Mouse (Mus musculus): ENCODE measurements at regions not wholly inside any gene's neighbourhood (a gene's known extent, or its start where the extent isn't known, plus 50 kb on each side); places are given as distances from the start of the nearest gene placed in this dataset.

DNA sequence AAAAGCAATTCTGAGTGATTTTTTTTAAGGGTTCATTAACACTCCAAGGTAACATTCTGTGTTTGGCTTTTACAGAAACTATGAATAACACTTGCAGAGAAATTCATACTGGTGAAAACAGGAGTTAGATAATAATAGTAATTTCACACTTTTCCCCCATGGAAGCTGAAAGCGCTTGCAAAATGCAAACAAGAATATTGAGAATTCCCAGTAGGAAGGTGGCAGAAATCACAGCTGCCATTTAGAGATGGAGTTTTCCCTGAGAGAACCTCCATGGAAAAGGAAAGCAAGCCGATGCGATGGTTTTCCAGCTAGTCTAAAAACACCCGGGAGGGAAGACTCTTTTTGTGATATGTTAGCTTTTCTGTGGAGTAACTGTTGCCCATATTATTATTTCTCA is 174.1 kb upstream of the App start:
- DNase-seq = no peak

DNA sequence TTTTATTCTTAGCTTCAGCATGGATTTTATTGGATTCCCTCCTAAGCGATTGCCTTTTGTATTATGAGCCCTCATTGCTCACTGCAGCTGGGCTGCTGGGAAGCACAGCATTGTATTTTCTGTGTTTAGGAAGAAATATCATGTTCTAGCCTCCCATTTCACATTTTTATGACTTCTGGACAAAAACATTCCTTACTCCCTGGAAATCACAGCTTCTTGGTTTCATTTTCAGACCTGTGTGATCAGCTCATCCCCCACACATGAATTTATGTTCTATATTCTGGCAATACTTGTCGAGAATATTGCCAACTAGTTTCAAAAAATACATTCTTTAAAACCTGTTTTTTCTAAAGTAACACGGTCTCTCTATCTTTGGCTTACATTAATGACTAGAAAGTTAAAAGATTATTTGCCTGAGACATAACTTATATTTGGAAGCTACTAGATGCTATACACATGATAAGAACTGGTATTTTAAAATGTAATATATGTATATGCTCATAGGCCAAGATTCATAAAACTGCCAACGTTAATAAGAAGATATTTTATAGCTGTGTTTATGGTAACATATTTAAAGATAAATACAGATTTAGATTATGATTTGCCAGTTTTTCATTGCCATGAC is 163.0 kb upstream of the App start:
- DNase-seq = no peak

DNA sequence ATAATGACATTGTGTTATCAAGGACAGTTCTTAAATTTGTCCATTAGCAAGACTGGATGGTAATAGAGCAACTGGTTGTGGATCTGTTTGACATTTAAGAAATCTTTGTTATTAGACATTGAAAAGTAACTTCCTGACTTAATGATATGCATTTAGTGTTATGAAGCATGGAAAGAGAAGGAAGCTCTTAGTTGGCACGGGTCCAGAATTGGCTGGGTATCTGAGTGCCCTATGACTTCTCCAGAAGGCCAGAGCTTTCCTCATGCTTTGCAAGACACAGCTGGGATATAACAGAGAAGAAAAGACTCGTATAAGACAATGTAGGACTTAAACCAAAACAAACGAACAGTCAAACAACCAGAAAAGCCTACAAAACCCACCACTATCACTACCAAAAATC is 160.0 kb upstream of the App start:
- peak; percentile 20 for DNase-seq

DNA sequence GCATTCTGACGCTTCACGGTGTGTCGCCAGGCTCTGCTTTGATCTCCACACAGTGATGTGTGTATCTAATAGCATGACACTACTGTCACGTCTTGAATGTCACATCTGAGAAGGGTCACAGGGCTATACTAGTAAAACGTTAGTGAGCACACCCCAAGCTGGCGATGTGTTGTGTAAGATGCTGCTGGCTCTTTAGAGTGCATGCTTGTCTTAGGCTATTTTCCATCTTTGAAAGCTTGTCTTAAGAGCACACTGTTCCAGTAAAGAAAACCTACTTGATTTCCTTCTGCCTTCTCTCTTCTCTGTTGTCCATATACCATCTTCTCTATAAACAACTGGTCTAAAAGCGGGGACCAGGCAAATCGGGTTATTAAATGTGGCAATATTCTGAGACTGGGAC is 138.5 kb upstream of the App start:
- no peak for DNase-seq

DNA sequence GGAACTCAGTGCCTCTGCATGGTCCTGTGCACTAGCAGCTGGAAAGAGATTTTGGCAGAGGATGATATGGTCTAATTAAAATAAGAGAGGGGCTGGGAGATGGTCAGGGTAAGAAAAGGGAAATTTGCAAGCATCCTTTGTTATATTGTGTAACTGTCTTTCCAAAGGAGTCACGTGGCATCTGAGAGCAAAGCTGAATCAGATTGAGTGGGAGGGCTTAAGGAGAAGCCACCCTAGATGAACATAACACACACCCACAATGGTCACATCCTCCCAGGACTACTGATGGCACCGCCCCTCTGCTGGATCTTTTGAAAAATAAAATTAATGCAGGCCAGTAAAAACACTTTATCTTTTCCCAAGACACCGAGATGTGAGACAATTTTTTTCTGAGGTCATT is 135.9 kb upstream of the App start:
- no peak for DNase-seq

DNA sequence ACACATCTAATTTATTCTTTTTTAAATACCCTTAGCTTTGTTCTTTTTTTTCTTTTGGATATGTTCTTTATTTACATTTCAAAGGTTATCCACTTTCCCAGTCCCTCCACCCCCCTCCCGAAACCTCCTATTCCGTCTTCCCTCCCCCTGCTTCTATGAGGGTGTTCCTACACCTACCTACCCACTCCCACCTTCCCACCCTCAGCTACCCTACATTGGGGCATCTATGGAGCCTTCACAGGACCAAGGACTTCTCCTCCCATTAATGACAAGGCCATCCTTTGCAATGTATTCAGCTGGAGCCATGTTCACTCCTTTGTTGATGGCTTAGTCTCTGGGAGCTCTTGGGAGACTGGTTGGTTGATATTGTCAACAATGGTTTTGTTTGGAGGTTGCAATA is 134.9 kb upstream of the App start:
- DNase-seq = no peak

DNA sequence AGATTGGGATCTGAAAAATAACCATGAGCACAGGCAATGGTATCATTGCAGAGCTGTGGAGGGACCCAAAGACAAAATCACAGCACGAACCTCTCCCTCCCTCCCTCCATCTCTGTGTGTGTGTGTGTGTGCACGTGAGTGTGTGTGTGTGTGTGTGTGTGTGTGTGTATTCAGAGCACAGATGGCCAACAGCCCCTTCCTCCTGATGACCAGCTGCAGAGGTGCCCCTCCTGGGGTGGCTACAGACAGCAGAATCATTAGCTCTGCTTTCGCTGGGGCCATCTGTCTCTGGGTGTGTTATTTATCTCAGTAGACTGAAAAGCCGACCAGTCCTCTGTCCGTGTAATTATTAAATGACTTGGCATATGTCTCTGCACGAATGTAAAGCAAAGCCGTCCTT is 134.4 kb upstream of the App start:
- no peak for DNase-seq

DNA sequence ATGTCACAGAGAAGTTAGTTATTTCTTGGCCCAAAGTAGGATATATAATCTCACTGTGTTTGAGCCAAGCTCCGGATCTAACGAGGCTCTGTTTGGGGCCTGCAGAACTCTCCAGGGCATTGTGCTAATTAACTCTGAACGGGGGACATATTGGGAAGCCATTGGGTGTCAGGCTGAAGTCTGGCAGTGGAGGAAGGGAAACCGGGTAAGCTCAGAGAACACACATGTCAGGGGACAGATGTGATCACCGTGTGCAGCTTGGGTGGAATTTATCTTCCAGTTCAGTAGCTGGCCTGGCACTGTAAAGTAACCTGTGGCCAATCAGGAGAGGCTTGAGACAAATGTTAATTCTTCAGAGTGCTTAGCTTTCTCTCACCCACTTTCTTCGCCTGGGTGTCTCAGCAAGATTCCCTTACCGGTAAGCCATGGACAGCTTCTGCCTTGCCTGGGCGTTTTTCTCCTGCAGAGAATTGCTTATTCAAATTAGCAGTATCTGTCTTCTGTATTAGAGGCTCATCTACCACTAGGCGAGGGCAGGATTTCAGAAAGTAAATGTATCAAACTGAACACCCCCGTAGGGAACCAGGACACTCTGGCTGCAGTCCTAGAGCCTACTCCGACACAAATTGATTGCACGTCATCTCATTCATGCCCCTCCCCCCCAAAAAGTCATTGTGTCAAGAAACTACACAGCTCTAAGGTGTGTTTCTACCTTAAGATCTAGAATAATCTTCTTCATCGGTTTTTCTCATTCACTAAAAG is 126.7 kb upstream of the App start:
- no peak for DNase-seq

DNA sequence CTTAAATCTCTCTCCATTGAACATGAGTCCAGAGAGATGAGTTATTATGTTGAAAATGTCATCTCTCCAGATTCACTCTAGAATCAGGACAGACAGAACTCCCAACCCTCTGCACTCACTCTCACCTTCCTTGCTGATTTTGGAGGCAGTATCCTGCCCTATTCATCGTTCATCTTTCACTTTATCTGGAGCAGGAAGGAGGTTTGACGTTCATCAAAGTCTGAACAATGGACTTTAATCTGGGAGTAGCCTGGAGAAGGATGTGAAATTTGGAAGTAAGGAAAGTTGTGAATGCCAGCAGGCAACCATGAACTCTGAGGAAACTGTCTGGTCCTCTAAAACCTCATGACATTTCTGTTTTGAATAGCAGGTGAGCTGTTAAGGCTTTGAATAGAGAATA is 125.0 kb upstream of the App start:
- no peak for DNase-seq

DNA sequence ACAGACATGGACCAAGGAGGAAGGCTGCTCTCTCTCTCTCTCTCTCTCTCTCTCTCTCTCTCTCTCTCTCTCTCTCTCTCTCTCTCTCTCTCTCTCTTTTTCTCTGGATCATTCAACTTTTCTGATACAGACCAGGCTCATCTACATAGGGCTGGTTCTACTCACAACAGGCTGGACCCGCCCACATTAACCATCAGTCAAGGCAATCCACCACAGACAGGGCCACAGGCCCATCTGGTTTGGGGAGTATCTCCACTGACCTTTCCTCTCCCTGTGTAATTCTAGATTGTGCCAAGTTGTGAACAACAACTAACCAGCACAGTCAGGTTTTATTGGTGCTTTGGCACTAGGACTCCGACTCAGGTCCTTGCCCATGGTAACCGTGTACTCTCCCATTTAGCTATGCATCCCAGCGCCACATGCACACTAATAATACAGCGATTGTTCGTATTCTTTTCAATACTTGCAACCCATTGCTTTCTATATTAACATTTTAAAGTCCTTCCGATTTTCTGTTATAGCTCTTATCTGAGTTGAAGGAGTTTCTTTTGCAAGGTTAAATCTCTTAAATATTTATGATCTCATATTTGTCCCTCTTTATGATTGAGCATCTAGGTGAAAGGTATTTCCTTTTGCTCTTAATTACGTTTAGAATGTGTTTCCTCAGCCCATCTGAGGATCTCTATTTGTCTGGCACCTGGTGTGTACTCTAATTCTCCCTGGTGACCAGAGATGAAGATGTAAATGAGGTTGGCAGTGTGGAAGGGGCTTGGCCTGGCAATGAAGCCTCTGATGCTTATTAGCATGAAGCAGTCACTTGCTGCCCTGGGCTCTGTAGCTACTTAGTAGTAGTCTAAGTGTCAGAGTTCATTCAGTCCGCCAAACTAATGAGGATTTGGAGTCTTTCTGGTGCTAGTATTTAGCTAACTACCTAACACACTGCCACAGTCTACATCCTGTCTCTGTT is 117.7 kb upstream of the App start:
- DNase-seq = no peak

DNA sequence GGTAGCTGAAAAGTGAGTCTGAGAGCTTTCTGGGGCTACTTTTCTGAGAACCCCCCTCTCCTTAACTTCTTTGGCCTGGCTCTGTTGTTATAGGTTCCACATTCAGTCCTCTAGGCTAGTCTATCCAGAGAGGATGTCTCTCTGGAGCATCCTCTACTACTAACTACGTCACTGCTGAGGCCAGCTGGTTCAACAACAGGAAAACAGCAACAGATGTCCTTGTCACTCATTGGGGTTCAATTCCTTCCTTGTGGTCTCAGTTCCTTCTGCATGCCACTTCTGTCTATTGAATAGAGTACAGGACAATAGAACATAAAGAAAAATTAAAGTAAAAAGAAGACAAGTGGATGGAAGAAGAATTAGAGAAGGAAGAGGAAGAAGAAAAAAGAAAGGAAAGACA is 104.3 kb upstream of the App start:
- DNase-seq = no peak

DNA sequence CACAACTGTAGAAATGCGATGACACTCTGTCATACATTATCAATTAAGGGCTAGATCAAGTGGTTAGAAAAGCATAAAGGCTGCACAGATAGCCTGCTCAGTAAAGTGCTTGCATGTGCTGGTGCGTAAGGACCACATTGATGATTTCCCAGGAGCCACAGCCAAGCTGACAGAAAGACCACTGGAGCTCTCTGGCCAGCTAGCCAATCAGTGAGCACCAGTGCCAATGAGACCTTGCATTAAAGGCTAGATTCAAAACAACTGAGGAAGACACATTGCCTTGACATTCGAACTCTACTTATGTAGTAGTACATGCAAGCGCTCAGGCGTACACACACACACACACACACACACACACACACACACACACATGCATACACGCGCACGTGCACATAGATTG is 96.1 kb upstream of the App start:
- DNase-seq = no peak

DNA sequence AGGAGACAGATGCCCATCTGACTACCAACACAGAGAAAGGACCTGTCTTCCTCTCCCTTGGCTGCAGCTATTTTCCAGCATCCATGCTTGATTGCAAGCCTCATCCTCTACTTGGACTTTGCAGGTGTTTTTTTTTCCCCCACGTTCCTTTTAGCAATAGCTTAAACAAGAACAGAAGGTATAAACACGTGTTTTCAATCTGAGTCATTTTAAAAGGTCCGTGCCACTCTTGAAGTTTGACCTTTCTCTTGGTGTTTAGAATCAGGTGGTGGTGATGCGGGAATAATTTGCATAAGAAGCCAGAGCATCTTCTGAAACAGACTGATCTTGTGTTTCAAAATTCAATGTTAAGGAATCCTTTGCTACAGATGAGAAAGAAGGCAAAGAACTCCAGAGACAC is 86.3 kb upstream of the App start:
- DNase-seq = no peak

DNA sequence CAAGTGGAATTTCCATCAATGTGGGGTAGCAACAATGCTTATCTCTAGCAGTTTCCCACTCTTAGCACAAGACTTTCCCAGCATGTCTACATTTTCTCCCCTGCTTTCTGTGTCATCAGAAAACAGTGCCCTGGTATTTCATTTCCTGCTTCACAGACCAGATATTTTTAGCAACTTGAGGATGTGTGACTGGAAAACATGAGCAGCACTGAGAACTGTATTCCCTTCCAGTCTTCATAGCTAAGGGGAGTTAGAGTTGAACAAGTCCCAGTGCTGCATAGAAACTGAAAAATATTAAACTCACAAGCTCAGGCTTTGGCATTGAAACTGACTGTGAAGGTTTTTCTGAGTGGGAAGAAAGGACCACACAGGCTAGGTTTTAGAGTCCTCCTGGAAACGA is 73.7 kb upstream of the App start:
- no peak for DNase-seq

DNA sequence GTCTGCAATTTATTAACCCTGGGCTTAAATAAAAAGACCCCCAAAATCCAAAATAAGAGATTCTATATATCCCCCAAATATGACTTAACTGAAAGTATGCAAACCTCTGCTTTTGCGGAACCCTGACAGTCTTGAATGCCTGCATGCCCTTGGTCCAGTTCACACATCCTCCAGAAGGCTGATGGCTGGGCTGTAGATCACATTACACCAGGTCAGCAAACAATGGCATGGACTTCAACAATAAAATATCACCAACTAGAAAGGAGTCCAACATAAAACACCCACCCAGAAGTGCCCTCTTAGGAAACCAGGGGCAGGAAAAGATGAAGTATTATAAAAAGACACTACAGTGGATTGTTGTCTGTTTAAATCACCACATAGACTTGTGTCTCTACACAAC is 59.5 kb upstream of the App start:
- DNase-seq = no peak

DNA sequence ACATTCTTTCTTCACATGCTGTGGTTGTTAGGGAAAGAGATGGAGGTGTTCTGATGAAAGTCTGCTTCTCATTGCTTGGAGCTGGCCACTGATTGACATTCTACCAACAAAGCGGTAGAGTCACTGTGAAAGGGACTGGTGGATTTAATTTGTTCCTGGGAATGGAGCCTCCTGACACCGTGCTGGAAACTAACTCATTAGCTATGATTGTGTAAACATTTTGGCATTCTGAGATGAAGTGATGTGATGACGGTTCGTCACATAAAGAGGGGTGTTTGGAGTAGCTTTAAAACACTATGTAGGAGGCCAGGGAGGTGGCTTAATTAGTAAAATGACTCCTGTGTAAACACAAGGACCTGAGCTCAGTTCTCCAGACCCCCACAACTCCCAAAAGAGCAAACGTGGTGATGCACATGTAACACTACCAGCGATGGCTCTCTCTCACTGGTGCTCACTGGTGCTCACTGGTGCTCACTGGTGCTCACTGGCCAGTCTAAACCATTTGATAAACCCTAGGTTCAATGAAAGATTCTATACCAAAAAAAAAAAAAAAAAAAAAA is 58.4 kb upstream of the App start:
- no peak for DNase-seq

DNA sequence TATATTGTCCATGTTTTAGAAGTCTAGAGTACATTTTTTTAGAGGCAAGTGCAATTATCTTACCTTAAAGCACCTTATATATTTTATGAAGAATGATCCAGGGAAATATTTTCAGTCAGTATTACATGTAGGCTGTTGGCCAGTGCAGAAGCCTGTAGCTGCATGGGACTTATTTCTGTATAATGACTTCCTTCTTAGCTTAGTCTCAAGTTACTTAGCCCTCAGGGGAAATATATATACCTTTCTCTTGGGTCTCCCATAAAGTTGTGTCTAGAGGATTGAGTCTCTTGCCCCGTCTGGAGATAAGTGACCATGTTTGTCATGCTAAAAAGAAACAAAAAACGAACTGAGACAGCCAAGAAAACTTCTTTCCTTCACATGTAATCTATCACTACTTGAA is 57.8 kb upstream of the App start:
- DNase-seq = no peak

DNA sequence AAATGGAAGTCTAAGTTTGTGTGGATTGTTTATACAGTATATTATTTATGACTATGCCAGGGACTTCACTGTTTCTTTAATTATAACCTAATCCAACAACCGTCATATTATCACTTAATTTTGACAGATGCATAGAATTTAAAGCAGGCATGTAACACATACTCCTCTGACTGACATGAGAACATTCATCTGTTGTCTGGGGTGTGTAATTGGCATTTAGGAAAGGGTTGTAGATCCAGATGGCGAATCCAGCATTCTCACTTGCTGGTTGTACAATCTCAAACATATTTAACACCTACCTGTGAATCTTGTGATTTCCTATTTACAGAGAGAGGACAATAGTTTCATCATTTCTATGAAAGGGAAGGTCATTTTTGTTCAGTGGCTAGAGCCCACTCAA is 50.8 kb upstream of the App start:
- DNase-seq = no peak

Measured in adrenal gland, postnatal 10 days (tissue).